Mouse (Mus musculus) cerebellum, adult 9-10 months (tissue): Measurements from ENCODE around the gene Zfp771.

Experiments used
- DNase-seq: peaks from one replicate; pipeline ENCODE4 v3.0.0; 2022

The Zfp771 gene

GRCm38 (mm10) chr7:127255008-127255407 lies 10.9 kb downstream of the Zfp771 start:
- no peak for DNase-seq

DNA sequence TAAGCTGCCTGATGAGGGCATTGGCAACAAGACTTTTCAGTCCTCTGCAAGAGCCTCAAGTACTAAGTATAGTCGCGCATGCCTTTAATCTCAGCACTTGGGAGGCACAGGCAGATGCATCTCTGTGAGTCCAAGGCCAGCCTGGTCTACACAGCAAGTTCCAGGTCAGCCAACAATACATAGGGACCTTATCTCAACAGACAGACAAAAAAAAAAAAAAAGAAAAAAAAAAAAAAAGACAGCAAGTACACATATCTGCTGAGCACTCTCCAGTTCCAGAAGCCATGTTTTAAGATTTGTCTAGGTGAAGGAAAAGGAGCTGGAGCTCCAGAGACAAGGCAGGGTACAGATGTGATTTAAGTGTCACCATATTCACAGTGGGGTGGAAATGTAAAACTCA lies 11.9 kb downstream of the Zfp771 start:
- no peak for DNase-seq

- no peak for DNase-seq
These were observed 12.4 kb downstream of the Zfp771 start for GRCm38 (mm10) chr7:127256518-127256917.

DNA sequence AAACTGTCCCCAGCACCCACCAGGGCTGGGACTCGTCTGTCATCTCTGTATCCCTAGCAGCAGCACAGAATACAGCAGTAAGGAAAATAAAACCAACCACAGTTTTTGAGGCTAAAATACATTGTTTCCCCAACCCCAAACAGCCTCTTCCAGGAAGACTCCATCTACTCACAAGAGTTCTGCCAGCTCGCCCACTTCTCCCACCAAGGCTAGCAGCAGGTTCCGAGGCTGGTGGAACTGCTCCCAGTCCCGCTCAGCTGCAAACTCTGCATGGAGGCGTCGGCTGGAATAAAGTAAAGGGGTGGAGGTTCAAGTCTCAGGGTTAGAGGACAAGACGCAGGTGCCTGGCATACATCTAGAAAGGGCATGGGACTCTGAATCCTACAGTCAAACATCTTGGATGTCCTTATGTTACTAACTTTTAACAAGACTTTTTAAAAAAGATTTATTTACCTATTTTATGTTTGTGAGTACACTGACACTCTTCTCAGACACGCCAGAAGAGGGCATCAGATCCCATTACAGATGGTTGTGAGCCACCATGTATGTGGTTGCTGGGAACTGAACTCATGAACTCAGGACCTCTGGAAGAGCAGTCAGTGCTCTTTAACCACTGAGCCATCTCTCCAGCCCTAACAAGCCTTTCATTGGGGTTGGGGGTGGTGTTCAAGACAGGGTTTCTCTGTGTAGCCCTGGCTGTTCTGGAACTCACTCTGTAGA lies 15.3 kb downstream of the Zfp771 start:
- peak; percentile 39 for DNase-seq

GRCm38 (mm10) chr7:127260309-127261111 lies 16.4 kb downstream of the Zfp771 start, which contains the start of gene Dctpp1:
Dctpp1 (minus strand) TSS chr7:127260709.
- DNase-seq, result peak; percentile 99

DNA sequence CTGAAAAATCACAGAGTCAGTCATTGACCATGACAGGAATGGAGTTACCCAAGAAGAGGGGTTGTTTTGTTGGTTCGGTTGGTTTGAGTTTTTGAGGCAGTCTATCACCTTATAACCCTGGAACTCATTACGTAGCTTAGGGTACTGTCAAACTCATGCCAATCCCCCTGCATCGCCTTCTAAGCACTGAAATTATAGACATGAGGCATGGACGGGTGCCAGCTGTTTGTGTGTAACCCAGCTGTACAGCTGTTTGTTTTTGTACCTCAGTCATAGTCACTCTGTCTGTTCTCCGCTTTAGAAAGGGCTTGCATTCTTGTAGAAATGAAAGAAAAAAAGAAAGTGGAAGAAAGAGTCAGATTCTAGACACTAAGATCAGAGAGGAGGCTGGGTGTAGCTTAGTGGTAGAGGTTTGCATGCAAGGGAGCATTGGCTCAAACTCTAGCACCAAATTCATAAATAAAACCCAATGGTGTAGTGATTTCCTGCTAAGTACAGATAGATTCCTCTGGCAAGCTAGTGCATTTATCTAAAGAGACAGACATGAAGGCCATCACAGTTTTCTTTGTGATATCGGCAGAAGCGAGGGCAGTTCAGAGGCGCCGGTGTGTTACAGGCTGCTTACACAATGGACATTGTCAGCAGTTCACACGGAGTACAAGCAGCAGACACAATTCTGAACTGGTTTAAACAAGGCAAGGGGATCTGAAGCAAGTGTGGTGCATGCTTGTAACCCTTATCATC lies 18.3 kb downstream of the Zfp771 start:
- DNase-seq, result peak; percentile 44

- DNase-seq, result no peak
These were observed 19.5 kb downstream of the Zfp771 start for GRCm38 (mm10) chr7:127263526-127263925.

DNA sequence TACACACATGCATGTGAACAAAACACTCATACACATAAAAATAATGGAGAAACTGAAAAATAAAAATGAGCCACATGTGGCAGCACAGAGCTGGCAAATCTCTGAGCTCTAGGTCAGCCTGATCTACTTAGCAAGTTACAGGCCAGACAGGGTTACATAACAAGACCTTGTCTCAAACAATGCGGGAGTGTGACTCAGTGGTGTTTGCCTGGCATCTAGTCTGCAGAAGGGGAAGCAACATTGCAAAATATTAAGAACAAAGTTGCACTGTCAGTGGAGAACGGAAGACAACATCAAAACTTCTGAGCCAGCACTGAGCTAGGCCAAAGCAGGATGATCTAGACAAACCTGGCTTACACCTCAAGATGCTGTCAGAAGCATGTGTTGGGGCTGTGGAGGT lies 26.2 kb downstream of the Zfp771 start:
- no peak for DNase-seq

GRCm38 (mm10) chr7:127270666-127271065 lies 26.6 kb downstream of the Zfp771 start:
- no peak for DNase-seq

DNA sequence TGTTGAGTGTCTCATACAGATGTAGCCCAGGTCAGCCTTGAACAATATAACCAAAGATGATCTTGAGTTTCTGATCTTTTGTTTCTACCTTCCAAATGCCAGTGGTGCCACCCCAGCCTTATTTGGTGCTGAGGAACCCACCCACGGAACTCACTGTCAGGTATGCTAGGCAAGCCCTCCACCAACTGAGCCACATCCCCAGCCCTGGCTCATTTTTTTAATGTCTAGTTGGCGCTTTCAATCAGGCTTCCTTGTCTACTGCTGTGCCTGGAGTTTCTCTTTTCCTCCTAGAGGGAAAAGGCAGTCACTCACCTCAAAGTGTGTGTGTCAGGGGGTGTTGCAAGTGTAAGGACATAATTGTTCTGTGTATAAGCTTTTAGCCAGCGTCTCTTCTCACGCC lies 27.0 kb downstream of the Zfp771 start:
- DNase-seq, result no peak

- no peak for DNase-seq
These were observed 28.5 kb downstream of the Zfp771 start for GRCm38 (mm10) chr7:127272566-127272965.

DNA sequence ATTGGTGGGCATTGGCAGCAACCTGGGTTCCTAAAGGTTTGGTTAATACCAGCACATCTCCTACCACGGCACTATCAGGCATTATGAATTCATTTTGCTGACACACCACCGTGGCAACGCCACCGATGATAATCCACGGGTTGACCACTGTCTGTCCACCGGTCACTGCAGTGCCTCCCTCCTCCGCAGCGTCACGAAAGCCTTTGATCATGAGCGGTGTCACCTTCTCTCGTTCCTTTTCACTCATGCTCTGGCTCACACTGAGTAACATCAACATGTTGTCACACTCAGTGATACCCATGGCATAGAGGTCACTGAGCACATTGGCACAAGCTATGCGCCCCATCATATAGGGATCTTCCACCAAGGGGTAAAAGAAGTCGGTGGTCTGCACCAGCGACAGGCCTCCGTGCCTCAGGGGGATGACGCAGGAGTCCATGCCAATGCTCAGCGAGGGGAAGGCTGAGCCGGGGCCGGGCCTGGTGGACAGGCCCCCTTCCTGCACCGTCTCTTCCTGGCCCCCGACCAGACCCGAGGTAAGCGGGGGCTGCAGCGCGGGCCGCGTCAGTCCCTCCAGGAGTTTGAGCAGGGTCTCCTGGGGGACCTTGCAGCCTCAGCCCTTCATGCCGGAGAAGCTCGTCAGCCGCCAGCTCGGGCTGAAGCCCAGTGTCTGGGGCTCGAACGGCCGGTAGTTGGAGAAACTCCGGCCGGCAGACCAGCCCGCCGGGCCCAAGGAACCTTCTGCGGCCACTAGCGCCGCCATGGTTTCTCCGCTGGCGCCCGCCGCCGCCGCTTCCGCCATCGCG lies 29.2 kb downstream of the Zfp771 start:
- peak; percentile 54 for DNase-seq

DNA sequence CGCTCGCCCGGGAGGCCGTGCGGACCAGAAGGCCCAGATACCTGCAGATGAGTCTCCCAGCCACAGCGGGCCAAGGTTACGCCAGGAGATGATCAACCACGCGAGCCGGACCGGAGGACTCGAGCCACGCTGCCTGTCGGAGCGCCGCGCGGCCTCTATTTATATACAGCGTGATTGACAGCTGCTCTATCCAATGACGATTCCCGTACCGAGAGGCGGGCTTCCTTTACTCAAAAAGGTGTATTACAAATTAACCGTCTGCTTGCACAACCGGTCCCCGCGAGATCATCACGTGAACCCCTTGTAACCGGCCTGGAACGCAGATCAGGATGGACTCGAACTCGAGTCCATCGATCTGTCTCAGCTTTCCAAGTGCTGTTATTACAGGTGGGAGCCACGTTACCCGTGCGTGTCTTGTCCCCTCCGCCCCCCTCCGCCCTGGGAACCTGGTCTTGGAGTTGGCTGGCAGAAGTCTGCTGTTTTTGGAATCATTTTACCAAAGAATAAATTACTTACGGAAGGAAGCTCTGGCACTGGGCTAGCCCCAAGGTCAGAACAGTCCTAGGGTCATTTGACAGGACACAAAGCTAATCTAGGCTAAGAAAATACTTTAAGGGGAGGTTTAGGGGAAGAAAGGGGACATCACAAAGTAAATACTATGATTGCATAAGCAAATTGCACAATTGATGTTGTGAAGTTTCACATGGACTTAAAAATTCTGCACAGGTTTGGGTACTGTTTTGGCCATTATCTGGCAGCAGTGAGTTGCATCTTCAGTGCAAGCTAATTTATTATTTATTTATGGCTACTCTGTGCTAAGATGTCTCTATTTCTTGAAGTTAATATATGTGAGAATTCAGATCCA lies 30.1 kb downstream of the Zfp771 start, which contains the start of gene Sephs2:
Gene Sephs2 (minus strand): TSS at position 131 of the 865 bp plus-strand sequence.
- peak; percentile 99 for DNase-seq

DNA sequence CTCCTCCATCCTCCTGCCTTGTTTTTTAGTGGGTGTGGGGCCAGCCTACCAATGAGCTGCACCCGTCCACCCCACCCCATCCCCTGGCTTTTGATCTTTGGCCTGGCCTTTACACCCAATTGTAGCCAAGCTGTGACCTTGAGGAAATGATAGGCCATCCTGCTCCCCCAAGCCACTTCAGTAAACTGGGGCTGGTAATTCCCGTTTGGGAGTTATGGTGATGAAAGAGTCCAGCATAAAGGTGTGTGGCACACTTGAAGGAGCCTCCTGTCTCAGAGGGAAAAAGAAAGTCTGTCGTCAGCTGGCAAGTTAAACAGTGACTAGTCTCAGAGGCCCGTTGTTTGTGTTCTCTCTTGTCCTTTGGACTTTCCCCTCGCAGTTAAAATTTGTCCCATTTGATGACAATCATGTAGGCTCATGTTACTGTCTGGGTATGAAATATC lies 32.5 kb downstream of the Zfp771 start:
- DNase-seq, result no peak

- DNase-seq, result no peak
These were observed 34.2 kb downstream of the Zfp771 start for GRCm38 (mm10) chr7:127278311-127278710.

DNA sequence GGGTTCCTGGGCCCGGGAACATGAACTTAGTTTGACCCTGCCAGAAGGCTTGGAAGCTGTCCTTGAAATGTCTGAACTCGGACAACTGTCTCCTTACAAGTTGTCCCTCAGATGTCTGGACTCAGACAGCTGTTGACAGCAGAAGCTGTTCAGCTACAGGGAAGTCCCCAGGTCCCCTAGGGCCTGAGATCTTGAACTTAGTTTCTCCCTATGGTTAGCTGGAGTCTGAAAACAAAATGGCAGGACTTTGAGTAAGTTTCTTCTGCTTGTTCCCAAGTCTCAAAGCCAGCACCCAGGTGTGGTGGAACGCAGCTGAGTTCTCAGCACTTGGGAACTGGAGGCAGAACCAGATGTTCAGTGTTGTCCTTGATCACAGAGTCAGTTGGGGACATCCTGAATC lies 36.0 kb downstream of the Zfp771 start:
- no peak for DNase-seq

GRCm38 (mm10) chr7:127281114-127281513 lies 37.0 kb downstream of the Zfp771 start:
- no peak for DNase-seq

DNA sequence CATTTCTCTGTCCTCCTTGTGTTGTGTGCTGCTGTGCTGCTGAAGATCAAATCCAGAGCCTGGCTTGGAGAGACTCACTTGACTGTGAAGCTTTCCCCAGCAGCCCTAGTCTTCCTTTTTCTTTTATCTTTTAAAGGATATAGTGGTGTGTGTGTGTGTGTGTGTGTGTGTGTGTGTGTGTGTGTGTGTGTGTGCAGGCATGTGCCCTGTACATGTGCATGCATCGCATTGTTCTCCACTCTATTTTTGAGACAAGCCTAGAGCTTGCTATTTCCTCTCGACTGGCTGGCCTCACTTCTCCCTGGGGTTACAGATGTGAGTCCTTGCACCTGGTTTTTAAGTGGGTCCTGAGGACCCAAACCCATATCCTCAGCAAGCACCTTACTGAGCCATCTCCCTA lies 38.1 kb downstream of the Zfp771 start:
- no peak for DNase-seq

DNA sequence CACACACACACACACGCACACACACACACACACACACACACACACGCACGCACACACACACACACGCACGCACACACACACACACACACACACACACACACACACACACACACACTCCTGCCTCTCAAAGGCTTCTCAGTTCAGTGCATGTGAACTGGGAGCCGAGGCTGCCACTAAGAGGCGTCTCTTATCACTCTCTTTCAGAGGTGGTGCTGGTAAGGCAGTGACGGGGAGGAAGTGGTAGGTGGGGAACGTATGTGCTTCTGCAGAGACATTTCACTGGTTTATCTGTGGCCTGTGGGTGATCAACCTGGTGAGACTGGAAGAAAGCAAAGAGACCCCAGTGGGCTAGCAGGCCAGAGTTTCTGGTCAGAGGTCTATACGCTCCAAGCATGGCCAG lies 41.1 kb downstream of the Zfp771 start:
- DNase-seq, result no peak

DNA sequence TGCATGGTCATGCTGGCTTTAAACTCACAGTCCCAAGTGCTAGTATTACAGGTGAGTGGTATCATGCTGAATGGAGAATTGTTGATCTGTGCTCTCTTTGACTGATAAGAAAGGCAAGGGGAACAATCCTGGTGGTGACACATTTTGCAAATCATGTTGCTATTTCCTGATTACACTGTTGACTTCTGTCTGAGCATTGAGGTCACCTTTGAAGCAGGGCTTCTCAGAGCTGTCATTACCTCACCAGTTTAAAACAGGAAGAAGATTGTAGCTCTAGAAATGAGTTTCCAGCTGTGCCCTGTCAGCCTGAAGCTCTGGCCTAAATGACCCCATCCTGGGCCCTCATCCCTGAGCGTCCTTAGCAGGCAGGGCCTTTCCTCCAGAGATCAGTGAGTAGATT lies 43.9 kb downstream of the Zfp771 start:
- DNase-seq, result no peak

- DNase-seq, result no peak
These were observed 45.2 kb downstream of the Zfp771 start for GRCm38 (mm10) chr7:127289306-127289705.

DNA sequence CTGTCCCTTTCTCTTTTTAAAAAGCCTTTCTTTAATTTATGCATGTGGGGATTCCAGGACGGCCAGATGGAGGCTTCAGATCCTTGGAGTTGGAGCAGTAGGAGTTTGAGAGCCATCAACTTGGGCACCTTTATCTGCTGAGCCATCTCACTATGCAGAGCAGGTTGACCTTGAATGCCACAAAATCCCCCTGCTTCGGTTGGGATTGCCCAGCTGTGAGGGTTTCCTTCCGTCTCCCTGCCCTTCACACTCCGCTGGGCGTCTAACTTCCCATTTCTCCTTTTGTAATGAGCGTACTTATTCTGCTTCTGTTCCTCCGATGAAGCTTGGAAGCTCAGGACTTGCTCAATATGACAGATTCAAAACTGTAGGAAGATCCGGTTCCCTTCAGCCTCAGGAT lies 46.1 kb downstream of the Zfp771 start:
- DNase-seq, result no peak
